Mouse (Mus musculus) heart, adult 8-10 months (tissue): ENCODE results near the gene Kif3c. TPM values are rescaled to one million over a fixed set of nuclear protein-coding genes. Genes with fewer than 3 reads are reported as not detected.

Experiments
- DNase-seq: peaks from one replicate; pipeline ENCODE4 v3.0.0; 2022; ENCODE audit warnings: low spot score
- total RNA-seq, 4 experiments: library from RNA; stranded (reverse); gene quantifications; 2 replicates each; pipeline ENCODE4 v1.2.4; 2022

Kif3c gene
- total RNA-seq, 4 experiments from 2014 or later, result 5.9 to 6.9 (median 6.3) TPM

DNA sequence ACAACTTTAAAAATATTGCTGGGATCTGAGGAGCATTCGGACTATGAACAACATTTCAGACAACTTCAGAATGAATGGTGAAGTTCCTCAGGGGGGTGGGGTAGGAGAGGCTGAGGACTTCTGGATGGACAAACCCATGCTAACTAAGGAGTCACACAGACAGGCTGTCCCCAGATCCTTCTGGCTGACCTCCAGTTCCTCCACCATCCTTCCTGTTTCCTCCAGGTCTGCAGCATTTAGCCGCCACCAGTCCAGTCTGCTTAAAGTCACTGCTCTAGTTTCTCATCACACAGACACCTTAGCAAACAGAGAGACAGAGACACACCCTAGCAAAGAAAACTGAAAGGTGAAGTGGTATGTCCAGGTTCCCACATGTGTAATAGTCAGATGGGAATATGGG is 59.2 kb downstream of the Kif3c start:
- DNase-seq, result no peak

DNA sequence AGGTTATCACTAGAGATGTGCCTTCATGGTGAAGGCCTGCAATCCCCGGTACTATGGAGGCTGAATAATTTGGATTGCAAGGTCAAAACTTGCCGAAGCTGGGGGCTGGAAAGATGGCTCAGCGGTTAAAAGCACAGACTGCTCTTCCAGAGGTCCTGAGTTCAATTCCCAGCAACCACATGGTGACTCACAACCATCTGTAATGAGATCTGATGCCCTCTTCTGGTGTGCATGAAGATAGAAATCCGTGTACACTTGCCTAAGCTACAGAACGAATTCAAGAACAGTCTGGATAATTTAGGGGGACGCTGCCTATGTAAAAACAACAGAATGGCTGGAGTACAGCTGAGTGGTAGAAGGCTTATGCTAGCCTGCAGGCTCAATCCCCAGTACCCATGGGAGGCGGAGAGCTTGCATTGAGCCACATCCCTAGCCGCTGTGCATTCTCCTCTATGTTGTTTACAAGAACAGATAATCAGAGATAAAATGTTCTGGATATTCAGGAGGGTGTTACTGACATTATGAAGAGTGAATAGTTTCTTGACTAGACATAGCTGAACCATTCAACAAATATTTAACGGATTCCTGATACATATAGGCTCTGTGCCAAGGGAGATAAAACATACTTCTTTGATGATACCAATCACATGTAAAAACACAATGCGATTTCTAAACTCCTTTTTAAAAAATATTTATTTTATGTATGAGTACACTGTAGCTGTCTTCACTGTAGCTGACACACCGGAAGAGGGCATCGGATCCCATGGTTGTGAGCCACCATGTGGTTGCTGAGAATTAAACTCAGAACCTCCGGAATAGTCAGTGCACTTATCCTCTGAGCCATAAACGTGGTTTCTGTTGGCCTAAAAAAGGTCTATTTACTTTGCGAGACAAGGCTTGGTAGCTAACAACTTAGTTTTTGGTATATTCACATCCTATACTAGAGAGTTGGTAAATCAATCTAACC is 60.7 kb downstream of the Kif3c start:
- peak; percentile 31 for DNase-seq

DNA sequence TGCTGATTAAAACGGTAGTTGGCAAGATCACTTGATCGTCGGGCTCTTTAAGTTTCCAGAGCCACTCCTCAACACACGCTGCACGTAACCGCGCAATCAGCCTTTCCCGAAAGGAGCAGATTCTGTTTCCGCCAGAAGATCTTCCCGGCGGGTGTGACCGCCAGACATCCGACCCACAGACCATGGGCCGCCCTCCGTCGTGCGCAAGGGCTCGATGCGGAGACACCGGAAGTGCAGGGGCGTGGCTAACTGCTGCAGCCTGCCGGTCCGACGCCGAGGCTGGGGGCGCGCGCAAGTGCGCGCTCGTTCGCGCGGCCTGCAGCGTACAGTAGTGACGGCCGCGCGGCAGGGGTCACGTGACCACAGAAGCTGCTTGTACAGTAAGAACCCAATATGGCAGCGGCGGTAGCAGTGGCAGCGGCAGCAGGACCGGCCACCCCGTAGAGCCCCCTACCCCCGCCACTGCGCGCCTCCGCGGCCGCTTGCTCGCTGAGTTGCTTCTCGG is 61.6 kb downstream of the Kif3c start, which contains the start of gene Asxl2:
TSS of gene Asxl2 (plus strand) at position 328 of the 505 bp plus-strand sequence.
- DNase-seq, result peak; percentile 99

DNA sequence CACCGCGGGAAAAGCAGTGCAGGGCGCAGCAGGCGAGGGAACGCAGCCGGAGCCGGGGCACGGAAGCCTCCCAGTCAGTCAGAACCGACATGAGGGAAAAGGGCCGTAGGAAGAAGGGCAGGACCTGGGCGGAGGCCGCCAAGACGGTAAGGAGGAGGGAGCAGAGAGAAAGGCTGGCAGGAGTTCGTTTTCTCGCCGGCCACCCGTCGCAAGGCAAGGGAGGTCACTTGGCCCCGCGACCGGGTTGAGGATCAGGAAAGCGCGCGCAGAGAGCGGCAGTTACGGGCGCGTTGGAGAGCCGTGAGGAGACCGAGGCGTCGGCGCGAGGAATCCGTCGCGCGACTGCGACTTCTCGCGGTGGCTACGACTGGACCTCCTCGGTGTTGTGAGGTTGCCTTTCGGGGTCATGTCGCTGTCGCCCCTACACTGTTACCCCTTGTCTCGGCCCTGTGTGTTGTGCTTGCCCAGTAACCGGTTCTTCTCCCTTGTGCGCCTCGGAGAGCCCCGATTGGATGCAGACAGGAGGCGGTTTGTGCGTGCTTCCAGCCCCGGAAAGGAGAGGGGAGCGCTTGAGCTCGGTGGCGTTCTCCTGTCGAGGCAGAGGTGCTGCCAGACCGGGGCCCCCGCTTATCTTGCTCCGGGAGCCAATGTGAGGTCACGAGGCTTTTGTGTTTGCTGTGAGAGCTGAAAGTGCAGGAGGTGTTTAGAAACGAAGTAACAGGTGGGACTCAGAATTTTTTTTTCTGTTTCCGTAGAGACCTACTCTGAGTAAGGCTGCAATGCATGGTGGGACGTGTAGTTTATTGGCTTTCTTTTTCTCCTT is 62.3 kb downstream of the Kif3c start:
- peak; percentile 78 for DNase-seq

DNA sequence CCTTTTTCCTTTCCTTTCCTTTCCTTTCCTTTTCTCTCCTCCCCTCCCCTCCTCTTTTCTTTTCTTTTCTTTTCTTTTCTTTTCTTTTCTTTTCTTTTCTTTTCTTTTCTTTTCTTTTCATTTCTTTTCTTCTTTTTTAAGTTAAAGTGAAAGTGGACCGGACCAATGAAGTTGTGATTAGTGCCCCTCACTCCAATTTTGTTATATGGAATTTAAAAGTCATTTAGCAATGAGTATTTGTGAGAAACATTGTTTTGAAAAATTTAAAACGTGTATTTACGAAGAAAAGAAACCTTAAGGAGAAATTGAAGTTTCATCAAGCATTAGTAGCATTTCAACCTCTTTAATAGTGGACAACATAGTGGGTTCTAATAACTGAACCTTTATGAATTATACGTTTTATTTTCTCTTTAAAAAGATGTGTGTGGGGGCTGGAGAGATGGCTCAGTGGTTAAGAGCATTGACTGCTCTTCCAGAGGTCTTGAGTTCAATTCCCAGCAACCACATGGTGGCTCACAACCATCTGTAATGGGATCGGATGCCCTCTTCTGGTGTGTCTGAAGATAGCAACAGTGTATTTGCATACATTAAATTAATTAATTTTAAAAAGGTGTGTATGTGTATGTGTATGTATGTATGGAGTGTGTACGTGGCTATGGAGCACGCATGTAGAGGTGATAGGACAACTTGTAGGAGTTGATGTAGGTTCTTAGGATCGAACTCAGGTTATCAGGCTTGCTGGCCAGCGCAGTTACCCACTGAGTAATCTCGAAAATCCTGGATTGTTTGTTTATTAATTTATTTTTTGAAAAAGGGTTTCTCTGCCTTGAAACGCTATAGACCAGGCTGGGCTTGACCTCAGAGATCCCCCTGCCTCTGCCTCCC is 63.2 kb downstream of the Kif3c start:
- no peak for DNase-seq

DNA sequence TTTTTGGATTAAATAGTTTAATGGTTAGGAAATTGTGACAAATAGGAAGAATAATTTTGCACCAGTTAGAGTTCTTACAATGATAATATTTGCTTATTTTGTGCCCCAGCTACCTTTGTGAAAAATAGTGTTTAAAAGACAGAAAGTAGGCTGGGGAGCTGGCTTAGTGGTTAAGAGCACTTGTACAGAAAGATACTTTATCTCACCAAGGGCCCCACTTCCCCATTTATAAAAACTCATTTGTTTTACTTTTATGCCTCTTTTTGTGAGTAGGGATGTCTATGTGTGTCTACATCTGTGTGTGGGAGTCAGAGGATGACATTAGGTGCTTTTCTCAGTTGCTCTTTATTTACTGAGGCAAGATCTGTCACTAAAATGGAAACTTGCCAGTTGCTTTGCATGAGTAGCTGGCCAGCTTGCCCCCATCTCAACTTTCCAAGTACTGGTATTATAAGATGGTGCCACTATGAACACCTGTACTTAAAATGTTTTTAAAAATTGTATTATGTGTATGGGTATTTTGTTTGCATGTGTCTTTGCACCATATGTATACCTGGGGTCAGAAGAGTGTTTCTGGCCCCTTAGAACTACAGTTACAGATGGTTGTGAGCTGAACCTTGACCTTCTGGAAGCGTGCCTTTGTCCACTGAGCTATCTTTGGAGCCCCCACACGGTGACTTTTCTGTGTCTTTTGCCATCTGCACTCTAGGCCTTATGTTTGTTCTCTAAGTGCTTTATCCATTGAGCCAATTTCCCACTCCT is 64.9 kb downstream of the Kif3c start:
- no peak for DNase-seq

DNA sequence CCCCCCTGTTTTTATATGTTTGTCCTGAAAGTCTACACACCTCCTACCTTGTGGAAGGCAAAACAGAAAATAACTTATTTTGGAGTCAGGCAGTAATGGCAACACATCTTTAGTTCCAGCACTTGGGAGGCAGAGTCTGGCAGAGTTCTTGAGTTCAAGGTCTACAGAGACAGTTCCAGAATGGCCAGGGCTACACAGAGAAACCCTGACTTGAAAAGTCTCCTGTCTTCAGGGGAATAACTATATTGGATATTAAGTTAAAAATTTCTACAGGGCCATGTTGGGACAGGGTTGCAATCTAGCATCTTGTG is 65.5 kb downstream of the Kif3c start:
- DNase-seq, result no peak

DNA sequence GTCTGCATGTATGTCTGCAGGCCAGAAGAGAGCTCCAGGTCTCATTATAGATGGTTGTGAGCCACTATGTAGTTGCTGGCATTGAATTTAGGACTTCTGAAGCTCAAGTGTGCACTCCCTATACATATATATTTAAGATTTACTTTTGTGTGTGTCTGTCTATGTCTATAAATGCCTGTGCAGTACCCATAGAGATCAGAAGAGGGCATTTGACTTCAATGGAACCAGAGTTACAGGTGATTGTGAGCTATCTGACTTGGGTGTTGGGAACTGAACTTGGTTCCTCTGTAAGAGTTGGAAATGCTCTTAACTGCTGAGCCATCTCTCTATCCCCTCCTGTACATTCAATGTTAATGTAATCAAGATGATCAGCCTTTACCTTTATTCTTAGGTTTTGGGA is 66.1 kb downstream of the Kif3c start:
- no peak for DNase-seq

DNA sequence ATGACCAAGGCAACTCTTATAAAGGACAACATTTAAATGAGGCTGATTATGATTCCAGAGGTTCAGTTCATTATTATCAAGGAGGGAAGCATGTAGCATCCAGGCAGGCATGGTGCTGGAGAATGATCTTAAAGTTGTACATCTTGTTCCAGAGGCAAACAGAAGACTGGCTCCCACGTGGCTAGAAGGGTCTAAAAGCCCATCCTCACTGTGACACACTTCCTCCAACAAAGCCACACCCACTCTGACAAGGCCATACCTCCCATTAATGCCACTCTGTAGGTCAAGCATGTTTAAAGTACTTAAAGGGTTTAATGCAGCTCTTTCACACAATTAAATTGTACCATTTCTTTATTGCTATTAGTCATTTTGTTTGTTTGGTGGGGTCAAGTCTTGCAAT is 68.8 kb downstream of the Kif3c start:
- DNase-seq, result no peak

DNA sequence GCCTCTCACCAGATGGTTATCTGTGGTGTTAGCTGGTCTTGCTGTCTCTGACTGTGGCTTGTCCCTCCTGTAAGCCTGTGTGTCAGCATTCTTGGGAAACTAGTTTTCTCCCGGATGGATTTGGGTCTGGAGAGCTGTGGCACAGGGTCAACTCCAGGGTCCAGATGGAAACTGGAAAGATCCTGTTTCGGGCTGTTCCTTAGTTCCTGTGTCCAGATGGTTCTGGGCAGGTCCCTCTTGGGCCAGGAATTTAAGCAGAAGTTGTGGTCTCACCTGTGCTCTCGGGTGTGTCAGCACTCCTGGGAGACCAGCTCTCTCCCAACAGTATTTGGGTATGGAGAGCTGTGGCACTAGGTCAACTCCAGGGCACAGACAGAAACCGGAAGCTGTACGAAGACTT is 71.5 kb downstream of the Kif3c start:
- no peak for DNase-seq

DNA sequence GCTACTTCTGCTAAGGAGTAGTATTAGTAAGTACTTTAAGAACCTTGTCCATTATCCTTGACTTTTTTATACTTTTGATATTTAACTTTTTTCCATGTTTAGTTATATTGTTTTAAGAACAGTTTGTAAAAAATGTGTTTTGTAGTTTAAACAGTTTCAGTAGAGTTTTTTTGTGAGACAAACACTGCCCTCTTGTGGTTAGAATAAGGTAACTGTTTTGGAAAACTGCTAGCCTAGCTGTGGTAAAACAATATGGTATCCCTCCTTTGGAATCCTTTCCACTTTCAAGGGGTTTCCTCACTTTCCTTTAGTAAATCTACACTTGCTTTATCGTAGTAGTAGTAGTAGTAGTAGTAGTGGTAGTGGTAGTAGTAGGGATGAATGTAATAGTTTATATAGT is 72.9 kb downstream of the Kif3c start:
- no peak for DNase-seq

DNA sequence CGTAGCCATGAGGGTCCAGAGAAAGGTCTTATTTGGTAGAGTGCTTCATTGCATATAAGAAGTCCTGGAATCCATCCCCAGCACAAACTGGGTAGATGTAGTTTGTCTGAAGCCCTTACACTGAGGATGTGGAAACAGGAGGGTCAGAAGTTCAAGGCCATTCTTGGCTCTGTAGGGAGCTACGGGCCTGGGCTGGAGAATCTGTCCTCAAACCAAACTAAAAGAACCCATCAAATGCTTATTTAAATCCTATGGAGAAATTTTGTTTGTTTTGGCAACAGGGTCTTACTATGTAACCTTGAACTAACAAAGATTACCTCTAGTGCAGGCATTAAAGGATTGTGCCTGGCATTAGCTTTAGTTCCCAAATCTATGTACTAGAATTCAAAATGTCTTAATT is 76.0 kb downstream of the Kif3c start:
- DNase-seq, result no peak

DNA sequence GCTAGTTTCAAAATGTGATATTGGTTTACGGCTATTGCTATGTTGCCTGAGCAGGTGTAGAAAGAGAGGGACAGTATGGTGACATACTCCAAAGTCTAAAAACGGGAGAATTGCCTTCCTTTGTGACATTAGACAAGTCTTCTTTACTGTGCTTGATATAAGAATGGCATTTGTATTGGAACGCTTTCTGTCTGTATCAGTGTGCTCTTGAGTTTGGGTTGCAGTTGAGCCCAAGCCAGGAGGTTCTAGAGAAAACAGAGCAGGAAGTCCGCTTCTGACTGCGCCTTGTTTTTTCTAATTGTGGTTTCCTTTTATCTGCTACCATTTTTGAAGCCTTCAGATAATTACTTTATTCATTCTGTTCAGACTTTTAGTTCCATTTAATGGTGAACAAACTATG is 76.4 kb downstream of the Kif3c start:
- no peak for DNase-seq

DNA sequence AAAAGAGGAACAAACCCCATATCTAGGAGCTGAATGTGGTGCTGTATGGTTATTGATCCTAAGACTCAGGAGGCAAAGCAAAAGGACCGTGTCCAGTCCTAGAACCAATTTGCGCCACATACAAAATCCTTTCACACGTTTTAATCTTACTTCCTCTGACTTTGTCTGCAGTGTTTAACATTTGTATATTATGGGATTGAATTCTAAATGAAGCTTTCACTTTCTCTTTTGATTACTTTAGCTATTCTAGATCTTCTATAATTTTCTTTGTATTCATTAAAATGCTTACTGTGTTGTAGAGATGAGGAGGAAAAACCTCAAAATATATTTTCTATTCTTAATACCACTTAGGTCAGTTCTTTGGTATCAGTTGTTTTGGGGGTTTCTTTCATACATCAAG is 88.6 kb downstream of the Kif3c start:
- DNase-seq, result no peak

Other genes starting within 250 kb of the Kif3c start
- 100 to 1,000 TPM; 114 to 129 (median 122) TPM for gene Rab10, start 55.2 kb upstream of the Kif3c start, total RNA-seq
- 10 to 100 TPM; 18.3 to 26.2 (median 22.3) TPM for gene Asxl2, start 61.7 kb downstream of the Kif3c start, total RNA-seq
- 1 to 10 TPM; 6.8 to 9.1 (median 8.4) TPM for gene Dtnb, start 207.2 kb downstream of the Kif3c start, total RNA-seq